Mouse (Mus musculus): ENCODE measurements around the gene Ecsit. TPM values are rescaled to one million over a fixed set of nuclear protein-coding genes. Genes with fewer than 3 reads are reported as not detected.

Ecsit gene
- polyA plus RNA-seq, 1 experiment from 2014 or later = 65.5 TPM

DNA sequence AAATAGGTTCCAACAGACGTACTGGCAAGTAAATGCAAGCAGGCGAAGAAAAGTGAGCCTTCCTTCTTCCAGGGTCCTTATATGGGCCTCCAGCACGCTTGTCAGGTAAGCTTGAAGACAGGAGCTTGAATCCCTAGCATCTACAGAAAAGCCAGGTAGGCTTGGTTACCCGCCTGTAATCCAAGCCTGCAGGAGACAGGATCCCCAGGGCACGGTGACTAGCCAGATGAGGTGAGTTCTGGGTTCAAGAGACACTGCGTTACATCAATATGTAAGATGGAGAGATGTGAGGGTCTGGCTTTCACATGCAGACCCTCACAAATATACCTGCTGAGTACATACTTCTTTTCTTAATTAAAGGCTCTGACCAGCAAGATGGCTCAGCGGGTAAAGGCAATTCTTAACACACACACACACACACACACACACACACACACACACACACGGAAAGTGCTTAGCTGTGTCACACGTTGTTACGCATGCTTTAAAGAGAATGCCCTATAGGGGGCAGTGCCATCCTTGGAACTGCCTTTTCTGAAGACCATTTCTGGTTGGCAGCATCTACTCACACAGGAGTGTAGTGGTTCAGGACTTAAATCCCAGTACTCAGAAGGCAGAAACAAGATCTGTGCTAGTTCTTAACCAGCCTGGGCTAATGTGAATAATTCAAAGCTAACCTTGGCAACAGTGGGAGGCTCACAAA is 32.7 kb upstream of the Ecsit start:
- Histone ChIP-seq H3K9ac (replicated peaks) (peak overlapping the region; percentile 71), H3K36me3 (peaks cover 10% of the 10 kb centered on the region), H3K4me2 (peak overlapping the region; percentile 85), H3K9me3 (replicated peaks) (no peaks in the 10 kb centered on the region), H3K27me3 (replicated peaks) (peaks cover 6% of the 10 kb centered on the region; the same call in 1 of the 2 replicates), H3K27ac (replicated peaks) (peak overlapping the region; percentile 81; the same call in 1 of the 2 replicates), H3K4me1 (peaks cover 28% of the 10 kb centered on the region), H3K4me3 (replicated peaks) (peak overlapping the region; percentile 94)
- 40% methylated on average over 10 of the region's 10 CpGs for WGBS
- peak; percentile 6; the same call in 1 of the 2 replicates for ATAC-seq (ENCODE audit: low FRiP score)

DNA sequence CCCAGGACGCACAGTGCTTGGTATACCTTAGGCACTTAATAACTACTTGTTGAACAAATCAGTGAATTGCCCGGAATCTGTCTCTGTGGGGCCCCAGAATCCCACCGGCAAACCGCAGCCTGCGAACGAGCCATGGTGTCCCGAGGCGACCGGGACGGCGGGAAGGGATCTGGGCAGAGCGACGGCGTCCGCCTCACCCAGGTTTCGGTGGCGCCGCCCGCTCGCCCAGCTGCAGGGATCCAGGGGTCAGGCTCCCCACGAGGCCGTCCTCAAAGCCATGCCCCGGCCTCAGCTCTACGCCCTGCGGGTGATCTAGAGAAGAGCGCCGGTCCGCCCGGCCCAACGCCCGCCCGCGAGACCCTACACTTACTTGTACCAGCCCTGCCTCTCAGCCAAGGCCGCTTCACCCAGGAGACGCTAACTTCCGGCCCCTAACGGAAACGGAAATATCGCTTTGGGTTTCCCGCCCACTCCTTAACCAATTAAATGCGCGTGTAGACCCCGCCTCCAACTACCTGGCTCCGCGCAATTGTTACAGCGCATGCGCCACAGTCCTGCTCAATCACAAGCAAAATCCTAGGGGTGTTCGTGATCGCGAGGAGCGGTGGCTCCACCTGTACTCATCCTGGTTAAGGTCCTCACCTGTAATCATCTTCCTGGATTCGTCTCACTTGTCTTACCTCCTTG is 31.6 kb upstream of the Ecsit start, which contains the start of gene Elof1:
Gene Elof1 (minus strand): TSS at position 433 of the 687 bp plus-strand sequence.
- peak within 1 kb of the TSS; percentile 94 for H3K4me3 ChIP-seq (replicated peaks)
- 0 out of 2 replicates have a peak, but pooled peaks cover under 1% of the 10 kb centered on the region for H3K27me3 ChIP-seq (replicated peaks)
- no peaks in the 10 kb centered on the region for H3K9me3 ChIP-seq (replicated peaks)
- peak; percentile 96 for ATAC-seq (ENCODE audit: low FRiP score)
- H3K4me2 ChIP-seq = peak within 1 kb of the TSS; percentile 85
- H3K9ac ChIP-seq (replicated peaks) = peak within 1 kb of the TSS; percentile 89
- peaks cover 28% of the 10 kb centered on the region for H3K4me1 ChIP-seq
- WGBS = 0% methylated on average over 52 of the region's 52 CpGs
- H3K27ac ChIP-seq (replicated peaks) = peak within 1 kb of the TSS; percentile 81
- peaks cover 20% of the 10 kb centered on the region for H3K36me3 ChIP-seq

DNA sequence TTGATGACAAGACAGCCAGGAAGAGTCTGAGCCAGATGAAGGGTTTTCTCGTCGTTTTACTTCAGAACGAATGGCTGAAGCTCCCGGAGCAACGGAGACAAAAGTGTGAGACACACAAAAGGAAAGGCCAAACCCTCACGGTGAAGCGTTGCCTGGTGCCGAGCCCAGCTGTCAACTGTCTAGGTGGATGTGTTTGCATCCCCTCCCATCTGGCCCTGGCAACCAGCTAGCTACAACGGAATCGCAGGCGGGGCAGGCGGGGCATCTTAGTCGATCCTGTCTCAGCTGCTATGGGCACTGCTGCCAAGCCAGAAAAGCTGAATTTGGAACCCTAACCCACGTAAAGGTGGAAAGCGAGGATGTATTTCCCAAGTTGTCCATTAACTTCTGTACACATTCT is 30.8 kb upstream of the Ecsit start:
- no peaks in the 10 kb centered on the region for H3K27me3 ChIP-seq (replicated peaks)
- WGBS = 13% methylated on average over 15 of the region's 15 CpGs

DNA sequence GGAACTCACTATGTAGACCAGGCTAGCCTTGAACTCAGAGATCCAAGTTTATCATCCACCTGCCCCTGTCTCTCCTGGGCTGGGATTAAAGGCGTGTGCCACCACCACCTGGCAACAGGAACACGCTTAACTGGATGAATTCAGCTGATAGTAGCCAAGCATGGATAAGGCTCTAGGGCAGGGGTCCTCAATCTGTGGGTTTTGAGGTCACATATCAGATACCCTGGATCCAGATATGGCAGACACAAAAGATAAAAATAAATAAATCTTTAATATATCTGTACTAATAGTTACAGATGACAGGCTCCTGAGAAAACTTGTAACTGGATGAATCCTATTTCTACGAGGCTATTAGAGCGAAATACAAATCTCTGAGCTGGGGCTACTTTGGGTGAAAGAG is 30.4 kb upstream of the Ecsit start:
- Histone ChIP-seq H3K9me3 (replicated peaks) (no peaks in the 10 kb centered on the region), H3K9ac (replicated peaks) (peak overlapping the region; percentile 89), H3K4me2 (peak overlapping the region; percentile 85), H3K36me3 (peaks cover 31% of the 10 kb centered on the region), H3K4me1 (peaks cover 28% of the 10 kb centered on the region), H3K27me3 (replicated peaks) (no peaks in the 10 kb centered on the region), H3K27ac (replicated peaks) (peak overlapping the region; percentile 79; the same call in 1 of the 2 replicates), H3K4me3 (replicated peaks) (peak overlapping the region; percentile 94)
- ATAC-seq (ENCODE audit: low FRiP score) = no peak
- 87% methylated on average over 4 of the region's 4 CpGs for WGBS

More for the DNA sequence above, 30.8 kb upstream of the Ecsit start:
- peak overlapping the region; percentile 79; the same call in 1 of the 2 replicates for H3K27ac ChIP-seq (replicated peaks)
- no peaks in the 10 kb centered on the region for H3K9me3 ChIP-seq (replicated peaks)
- H3K4me3 ChIP-seq (replicated peaks) = peak overlapping the region; percentile 94
- no peak for ATAC-seq (ENCODE audit: low FRiP score)
- H3K4me1 ChIP-seq = peaks cover 28% of the 10 kb centered on the region
- H3K4me2 ChIP-seq = peak overlapping the region; percentile 85
- peaks cover 28% of the 10 kb centered on the region for H3K36me3 ChIP-seq
- peak overlapping the region; percentile 89 for H3K9ac ChIP-seq (replicated peaks)

DNA sequence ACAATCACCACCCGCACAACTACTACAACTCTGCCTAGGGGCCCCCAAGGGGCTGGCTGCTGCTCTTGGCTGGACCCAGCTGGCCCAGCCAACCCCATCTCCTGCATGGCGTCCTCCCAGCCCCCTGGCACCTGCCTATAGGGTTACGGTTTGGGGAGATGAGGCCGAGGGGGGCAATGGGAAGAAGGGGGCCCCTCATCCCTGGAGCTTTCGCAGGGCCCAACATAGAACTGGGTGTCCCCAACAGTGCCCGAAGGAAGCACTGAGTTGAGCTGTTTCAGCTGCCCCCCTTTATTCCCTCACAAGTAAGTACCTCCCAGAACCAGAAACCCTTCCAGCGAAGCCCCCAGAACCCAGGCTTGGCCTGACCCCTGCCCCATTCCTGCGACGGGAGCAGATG is 23.0 kb upstream of the Ecsit start:
- no peak for ATAC-seq (ENCODE audit: low FRiP score)
- WGBS = 94% methylated on average over 9 of the region's 9 CpGs

DNA sequence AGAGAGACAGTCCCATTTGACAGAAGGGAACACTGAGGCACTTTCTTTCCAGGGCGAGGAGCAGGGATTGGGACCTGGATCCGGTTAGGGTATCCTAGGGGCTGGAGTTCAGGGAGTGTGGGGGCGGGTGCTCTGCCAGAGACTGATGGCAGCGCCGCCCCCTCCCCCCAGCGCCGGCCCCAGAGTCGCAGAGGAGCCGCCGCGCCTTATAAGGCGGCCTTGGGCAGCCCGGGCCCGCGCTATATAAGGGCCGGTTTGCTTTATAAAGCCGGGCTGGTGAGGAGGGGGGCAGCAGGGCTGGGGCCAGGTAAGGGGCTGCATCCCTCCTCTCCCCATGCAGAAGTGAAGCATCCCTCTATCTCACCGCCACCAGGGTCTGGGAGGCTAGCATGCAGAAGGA is 14.7 kb upstream of the Ecsit start:
- H3K4me3 ChIP-seq (replicated peaks) = no peak overlapping the region
- WGBS = 4% methylated on average over 18 of the region's 18 CpGs
- H3K36me3 ChIP-seq = no peaks in the 10 kb centered on the region
- no peak overlapping the region for H3K27ac ChIP-seq (replicated peaks)
- peaks cover 13% of the 10 kb centered on the region for H3K4me1 ChIP-seq
- H3K9me3 ChIP-seq (replicated peaks) = no peaks in the 10 kb centered on the region
- no peak overlapping the region for H3K9ac ChIP-seq (replicated peaks)
- H3K27me3 ChIP-seq (replicated peaks) = peaks cover 48% of the 10 kb centered on the region
- no peak overlapping the region for H3K4me2 ChIP-seq
- no peak for ATAC-seq (ENCODE audit: low FRiP score)

More for the DNA sequence above, 23.0 kb upstream of the Ecsit start:
- Histone ChIP-seq H3K4me3 (replicated peaks) (no peak overlapping the region), H3K27me3 (replicated peaks) (no peaks in the 10 kb centered on the region), H3K9me3 (replicated peaks) (no peaks in the 10 kb centered on the region), H3K4me2 (no peak overlapping the region), H3K36me3 (peaks cover 34% of the 10 kb centered on the region), H3K4me1 (no peaks in the 10 kb centered on the region), H3K27ac (replicated peaks) (no peak overlapping the region), H3K9ac (replicated peaks) (no peak overlapping the region)

DNA sequence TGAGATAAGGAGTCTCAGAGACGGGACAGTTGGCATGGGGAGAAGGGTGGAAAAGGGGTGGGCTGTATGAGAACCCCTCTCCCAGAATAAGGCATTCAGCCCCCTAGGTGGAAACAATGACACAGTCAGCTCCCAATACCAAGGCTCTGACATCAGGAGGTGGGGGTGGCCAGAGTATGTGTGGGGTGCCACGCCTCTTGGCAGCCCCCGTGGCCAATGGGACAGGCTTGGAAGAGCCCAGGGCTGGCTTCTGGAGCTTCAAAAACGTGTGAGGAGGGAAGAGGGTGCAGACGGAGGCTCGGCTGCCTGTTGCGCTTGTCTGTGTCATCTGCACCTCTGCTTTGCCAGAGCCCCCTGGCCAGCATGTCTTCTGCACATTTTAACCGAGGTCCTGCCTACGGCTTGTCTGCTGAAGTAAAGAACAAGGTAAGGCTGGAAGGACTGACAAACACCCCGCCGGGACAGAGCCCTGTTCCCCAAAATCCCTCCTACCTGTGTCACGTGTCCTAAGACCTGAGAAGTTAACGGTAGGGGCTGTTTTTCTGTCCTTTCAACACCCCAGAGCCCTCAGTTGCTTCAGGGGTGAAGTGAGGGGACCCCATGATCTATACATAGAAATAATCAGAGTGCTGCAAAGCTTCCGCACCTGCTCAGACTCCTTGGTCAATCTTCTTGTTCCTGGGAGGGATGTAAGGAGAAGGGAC is 13.9 kb upstream of the Ecsit start, which contains the start of gene Cnn1:
Gene Cnn1 (plus strand): TSS at position 224 of the 704 bp plus-strand sequence.
- no peak within 1 kb of the TSS for H3K4me3 ChIP-seq (replicated peaks)
- no peak within 1 kb of the TSS; the same call in 1 of the 2 replicates for H3K4me2 ChIP-seq
- no peaks in the 10 kb centered on the region for H3K36me3 ChIP-seq
- 5% methylated on average over 14 of the region's 14 CpGs for WGBS
- no peaks in the 10 kb centered on the region for H3K9me3 ChIP-seq (replicated peaks)
- peaks cover 13% of the 10 kb centered on the region for H3K4me1 ChIP-seq
- H3K27me3 ChIP-seq (replicated peaks) = peaks cover 48% of the 10 kb centered on the region
- no peak for ATAC-seq (ENCODE audit: low FRiP score)
- no peak within 1 kb of the TSS for H3K27ac ChIP-seq (replicated peaks)
- no peak within 1 kb of the TSS for H3K9ac ChIP-seq (replicated peaks)

DNA sequence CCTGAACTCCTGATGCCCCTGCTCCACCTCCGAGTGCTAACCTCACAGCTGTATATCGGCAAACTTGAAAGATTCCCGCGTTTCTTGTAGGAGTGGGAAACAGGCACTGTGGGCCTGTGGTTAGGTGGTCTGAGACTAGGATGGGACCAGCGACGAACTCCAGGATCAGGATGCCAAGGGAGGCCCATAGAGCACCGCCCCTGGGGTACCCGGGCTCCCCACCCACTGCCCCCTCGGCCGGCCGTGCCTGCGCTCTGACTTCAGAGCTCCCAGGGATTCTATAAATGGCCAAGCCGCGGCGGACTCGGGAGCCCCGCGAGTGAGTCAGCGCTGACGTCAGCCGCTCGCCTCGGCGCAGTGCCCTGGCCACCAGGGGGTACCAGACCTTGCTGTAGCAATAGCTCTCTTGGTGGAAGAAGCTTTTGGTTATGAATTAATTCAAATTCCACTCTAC is 10.6 kb upstream of the Ecsit start:
- 2% methylated on average over 24 of the region's 24 CpGs for WGBS
- Histone ChIP-seq H3K4me2 (peak overlapping the region; percentile 68), H3K4me1 (peaks cover 13% of the 10 kb centered on the region), H3K9ac (replicated peaks) (peak overlapping the region; percentile 36; the same call in 1 of the 2 replicates), H3K27ac (replicated peaks) (no peak overlapping the region), H3K27me3 (replicated peaks) (peaks cover 38% of the 10 kb centered on the region), H3K4me3 (replicated peaks) (peak overlapping the region; percentile 36), H3K36me3 (no peaks in the 10 kb centered on the region), H3K9me3 (replicated peaks) (no peaks in the 10 kb centered on the region)
- peak; percentile 63 for ATAC-seq (ENCODE audit: low FRiP score)

DNA sequence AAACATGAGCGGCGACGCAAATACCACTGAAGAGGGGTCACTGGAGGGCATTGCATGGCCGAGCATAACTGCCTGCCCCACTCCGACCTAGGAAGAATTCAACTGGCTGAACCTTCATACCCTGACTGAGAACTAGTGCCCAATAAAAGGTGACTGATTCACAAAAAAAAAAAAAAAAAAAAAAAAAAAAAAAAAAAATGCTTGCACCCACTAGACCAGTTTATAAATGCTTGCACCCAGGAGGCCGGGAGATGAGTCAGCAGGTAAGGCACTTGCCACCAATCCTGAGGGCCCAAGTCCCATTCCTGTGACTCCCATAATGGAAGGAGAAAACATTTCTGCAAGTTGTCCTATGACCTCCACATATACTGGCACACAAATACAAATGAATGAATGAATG is 7.5 kb upstream of the Ecsit start:
- peaks cover 8% of the 10 kb centered on the region for H3K27me3 ChIP-seq (replicated peaks)
- H3K9ac ChIP-seq (replicated peaks) = no peak overlapping the region
- peaks cover 6% of the 10 kb centered on the region for H3K4me1 ChIP-seq
- no peak overlapping the region for H3K4me2 ChIP-seq
- no peak overlapping the region for H3K27ac ChIP-seq (replicated peaks)
- no peaks in the 10 kb centered on the region for H3K36me3 ChIP-seq
- no peak for ATAC-seq (ENCODE audit: low FRiP score)
- WGBS = 92% methylated on average over 6 of the region's 6 CpGs
- no peaks in the 10 kb centered on the region for H3K9me3 ChIP-seq (replicated peaks)
- no peak overlapping the region for H3K4me3 ChIP-seq (replicated peaks)

DNA sequence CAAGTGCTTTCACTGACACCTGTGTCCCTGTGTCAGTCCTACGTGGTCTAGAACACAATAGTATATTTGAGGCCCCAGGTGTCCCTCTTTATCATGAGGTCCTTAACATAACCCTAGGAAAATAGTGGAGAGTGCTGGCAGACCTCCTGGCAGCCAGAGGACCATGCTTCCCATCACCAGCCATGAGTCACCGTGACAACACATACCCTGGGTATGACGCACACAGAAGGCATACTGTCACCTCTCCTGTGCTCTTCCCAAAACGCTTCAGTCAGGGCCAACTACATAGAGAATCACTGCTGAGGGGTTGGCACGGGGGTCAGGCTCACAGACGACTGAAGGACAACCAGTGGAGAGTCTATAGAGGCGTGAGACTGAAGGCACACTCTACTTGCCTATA is 4.7 kb upstream of the Ecsit start:
- no peak overlapping the region for H3K9ac ChIP-seq (replicated peaks)
- no peak overlapping the region for H3K4me2 ChIP-seq
- H3K27ac ChIP-seq (replicated peaks) = no peak overlapping the region
- no peak for ATAC-seq (ENCODE audit: low FRiP score)
- no peak overlapping the region for H3K4me3 ChIP-seq (replicated peaks)
- H3K9me3 ChIP-seq (replicated peaks) = no peaks in the 10 kb centered on the region
- peaks cover 3% of the 10 kb centered on the region; the same call in 1 of the 2 replicates for H3K27me3 ChIP-seq (replicated peaks)
- 89% methylated on average over 7 of the region's 7 CpGs for WGBS
- peaks cover 11% of the 10 kb centered on the region for H3K4me1 ChIP-seq
- H3K36me3 ChIP-seq = no peaks in the 10 kb centered on the region

DNA sequence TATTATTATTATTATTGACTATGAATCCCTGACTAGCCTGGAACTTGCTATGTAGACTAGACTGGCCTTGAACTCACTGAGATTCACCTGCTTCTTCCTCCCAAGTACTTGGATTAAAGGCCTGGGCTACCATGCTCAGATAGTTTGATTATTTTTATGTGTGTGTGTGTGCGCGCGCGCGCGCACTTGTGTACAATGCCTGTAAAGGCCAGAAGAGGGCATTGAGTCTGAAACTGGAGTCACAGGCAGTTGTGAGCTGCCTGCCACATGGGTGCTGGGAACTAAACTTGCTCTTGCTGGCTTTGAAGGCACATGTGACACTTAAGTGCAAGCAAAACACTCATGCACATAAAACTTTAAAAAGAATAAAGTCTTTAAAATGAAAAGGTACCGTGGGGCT is 4.0 kb upstream of the Ecsit start:
- Histone ChIP-seq H3K36me3 (no peaks in the 10 kb centered on the region), H3K9ac (replicated peaks) (no peak overlapping the region), H3K27ac (replicated peaks) (no peak overlapping the region), H3K9me3 (replicated peaks) (no peaks in the 10 kb centered on the region), H3K27me3 (replicated peaks) (peaks cover 3% of the 10 kb centered on the region; the same call in 1 of the 2 replicates), H3K4me3 (replicated peaks) (no peak overlapping the region), H3K4me2 (no peak overlapping the region), H3K4me1 (peaks cover 17% of the 10 kb centered on the region)
- WGBS = 98% methylated on average over 7 of the region's 7 CpGs
- no peak for ATAC-seq (ENCODE audit: low FRiP score)
